Mouse (Mus musculus): ENCODE data around the gene Kcnc4.

DNA sequence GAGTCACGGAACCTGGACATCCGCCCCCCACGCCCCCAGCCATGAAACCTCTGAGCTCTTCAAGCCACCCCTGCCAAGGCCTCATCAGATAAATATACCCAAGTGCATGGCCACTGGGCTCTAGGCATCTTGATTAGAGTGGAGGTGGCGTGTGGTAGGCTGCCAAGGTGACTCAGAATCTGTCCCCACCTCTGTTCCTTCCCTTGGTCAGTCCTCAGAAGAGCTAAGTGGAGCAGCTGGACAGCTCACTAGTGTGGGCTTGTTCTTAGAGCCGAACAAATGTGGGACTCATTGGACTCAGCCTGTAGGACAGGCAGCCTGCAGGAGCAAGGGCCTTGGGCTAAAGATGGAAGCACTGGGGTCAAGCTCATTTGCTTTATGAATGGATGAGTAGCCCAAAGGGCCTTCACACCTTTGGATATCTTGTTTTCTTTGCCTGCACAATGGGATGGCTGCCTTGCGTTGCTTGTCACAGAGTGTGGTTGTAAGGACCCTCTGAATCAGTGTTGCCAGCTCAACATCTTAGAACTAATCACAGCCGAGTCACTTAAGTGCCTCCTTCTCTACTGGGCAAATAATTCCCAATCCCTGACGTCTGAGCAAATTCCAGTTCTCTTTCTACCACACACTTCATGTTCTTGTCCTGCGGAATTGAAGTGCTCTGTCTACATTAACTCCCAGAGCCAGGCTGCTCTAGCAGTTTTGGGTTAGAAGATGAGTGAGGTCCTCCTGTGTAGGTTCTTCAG, 42.6 kb downstream of the Kcnc4 start:
- TF ChIP-seq GATA1 (IDR thresholded peaks at IDR 0.05; ENCODE audit: low read length) (no peak), TAL1 (IDR thresholded peaks at IDR 0.05; ENCODE audit: low read length) (no peak)
